Mouse (Mus musculus): Measurements from ENCODE around the gene Slc39a11.

The Slc39a11 gene

GRCm38 (mm10) chr11:113230410-113231132 is 419.3 kb downstream of the Slc39a11 start:
- DNase-seq (ENCODE audit: low spot score): no peak

DNA sequence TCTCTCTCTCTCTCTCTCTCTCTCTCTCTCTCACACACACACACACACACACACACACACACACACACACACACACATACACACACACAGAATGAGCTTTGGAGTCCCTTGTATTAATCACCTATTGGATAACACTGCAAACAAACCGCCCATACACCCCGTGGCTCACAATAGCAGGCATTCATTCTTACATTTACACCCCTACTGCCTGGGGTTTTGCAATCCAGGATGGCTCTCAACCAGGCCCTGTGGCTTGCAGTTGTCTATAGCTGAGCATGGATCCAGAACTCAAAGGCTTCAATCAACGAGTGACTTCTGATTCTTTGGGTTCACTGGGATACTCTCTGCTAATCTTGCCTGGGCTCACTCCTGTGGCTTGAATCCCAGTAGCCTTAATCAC is 424.1 kb downstream of the Slc39a11 start:
- DNase-seq (ENCODE audit: low spot score): no peak

DNA sequence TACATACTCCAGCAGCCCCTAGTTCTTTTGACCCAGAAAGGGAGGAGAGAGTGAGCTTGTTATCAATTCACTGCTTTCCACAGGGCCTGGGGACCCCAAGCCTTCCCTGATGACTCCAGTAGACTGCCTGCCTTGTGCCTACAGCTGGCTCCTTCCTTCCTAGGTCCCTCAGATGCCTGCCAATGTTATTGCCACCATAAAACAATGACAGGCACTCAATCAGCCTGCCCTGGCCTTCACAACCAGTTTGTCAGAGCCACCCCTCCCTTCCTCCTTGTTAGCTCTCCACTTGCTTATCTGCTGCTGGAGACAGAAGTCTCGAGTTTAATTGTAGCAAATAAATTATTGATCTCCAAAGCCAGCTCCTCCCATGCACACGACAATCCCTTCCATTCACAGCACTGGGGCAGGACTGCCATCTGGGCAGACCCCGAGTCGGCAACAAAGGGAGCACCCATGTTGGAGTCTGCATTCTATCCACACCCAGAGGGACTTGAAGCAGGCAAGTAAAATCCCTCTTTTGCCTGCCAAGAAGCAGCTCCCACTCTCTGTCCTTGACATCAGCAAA is 426.0 kb downstream of the Slc39a11 start:
- no peak for DNase-seq (ENCODE audit: low spot score)

DNA sequence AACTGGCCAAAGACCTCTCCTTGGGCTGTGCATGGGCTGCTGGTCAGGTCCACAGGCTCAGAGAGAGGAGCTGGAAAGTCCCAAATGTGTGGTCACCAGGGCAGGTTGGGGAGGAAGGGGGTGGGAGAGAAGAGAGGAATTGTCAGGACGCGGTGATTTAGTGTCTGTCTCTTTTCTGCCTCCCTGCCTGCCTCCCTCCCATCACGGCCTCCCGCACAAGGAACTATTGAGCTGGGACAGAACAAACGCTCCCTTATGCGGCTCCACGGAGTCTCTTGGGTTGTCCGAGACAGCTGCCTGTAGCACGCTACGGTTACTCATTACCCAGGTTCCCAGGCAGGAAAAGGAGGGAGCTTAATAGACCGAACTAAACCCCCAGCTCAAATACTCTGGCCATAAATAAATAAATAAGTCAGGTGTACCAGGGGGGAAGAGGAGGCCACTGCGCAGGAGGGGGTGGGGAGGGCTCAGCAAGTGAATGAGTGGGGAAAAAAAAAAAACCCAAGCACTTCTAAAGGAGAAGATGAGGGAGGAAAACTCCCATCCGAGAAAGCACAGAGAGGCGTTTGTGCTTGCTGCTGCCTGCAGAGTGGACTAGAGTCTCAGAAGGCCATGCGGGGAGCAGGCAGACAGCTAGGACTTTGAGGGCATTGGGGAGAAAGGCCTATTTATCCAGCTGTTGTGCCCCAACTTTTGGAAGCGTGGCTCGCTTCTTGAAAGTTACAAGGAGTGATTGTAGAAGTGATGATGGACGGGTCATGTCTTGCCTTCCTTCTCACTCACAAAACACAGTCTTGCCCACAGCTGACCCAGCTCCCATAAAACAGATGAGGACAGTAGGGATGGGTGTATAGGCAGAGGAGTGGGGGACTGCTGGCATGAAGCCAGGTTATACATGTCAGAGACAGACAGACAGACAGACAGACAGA is 428.3 kb downstream of the Slc39a11 start:
- no peak for DNase-seq (ENCODE audit: low spot score)

DNA sequence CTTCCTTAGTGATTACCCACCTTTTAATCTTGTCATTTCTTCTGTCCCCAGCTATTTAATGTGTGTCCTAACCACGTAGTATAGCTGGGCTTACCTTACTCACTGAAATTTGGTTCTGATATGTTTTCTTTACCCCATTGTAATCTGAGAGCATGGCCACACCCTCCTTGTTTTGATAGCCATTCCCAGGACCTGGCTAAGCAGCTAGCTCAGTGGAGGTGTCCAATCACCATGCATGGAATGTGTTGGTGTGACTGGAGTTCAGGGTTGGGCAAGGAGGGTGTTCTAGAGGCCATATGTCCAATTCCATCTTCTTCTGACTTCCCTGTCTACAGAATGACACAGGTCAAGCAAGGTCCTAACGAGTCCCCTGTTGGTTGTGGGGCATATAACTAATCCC is 429.2 kb downstream of the Slc39a11 start:
- no peak for DNase-seq (ENCODE audit: low spot score)

- DNase-seq (ENCODE audit: low spot score): no peak
Observed at GRCm38 (mm10) chr11:113214741-113215140, 435.1 kb downstream of the Slc39a11 start.

DNA sequence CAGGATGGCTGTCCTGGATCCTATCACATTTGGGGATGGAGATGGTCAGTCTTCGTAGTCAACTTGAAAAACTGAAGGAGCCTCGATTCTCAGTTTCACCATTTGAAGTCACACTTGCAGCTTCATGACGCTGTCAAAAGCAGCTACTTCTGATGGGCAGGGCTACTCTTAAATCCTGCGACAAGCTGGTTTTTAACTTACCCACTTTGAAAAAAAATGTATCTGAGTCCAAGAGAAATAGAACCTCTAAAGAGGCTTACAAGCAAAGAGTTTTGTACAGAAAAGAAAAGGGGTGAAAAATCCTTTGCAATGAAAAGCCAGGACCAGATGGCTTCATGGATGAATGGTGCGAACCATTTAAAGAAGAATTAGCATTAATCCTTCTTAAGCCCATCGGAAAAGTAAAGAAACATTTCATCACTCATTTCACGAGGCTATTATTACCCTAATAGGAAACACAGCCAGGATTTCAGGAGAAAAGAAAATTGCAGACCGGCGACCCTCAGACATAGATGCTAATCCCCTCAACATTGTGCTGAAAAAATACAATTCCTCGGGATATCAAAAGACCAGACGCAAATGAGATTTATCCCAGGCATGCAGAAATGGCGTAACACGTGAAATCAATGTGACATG is 437.4 kb downstream of the Slc39a11 start:
- no peak for DNase-seq (ENCODE audit: low spot score)

DNA sequence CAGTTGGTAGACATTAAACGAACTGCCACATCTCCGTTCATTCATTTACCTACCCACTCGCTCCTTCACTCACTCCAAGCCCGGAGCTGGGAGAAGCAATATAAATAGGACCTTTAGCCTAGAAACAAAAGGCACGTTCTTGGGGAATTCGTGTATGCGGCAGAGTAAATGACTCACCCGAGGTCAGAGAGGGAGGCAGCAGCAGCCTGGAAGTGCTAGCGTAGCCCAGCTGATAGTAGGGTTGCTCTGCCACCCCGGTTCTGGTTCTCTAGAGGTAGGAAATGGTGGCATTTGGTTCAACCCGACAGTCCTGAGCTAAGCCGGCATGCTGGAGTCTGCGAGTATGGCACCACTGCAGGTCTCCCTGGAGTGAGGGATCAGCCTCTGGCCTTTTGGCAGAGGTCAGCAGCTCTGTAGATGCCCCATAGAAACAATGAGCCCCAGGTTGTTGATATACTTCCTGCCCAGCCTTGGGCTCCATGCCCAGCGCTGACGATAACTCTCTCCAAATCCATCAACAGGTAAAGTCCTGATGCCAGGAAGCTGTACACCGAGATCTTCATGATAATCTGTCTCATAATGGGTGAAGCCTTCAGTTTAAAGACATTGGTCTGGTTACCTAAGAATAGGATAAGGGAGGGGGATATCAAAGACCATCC is 440.5 kb downstream of the Slc39a11 start:
- DNase-seq (ENCODE audit: low spot score): peak; percentile 25

DNA sequence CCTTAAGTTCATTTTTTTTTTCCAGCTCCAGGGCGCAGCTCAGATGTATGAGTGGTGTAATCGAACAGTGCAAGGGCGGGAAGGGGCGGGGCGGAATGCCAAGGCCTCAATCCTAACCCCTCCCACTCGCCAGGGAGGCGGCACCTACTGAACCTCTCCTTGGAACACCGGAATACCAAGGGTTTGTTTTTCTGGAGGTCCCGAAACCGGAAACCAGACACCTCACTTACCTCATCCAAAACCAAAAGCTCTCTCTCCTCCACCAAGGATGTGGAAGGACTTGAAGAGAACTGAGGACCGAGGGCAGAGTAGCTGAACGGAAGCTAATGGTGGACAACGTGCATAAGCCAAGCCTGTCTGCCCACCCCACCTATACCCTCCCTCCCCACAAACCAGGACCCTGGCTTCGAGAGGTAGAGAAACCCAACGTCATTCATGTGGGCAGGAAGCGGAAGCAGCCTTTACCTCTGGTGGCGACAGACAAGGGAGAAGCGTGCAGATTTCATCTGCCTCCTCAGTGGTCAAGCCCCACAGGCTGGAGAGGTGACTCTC is 441.3 kb downstream of the Slc39a11 start:
- DNase-seq (ENCODE audit: low spot score): no peak

- no peak for DNase-seq (ENCODE audit: low spot score)
Observed at GRCm38 (mm10) chr11:113207966-113208365, 441.9 kb downstream of the Slc39a11 start.

- no peak for DNase-seq (ENCODE audit: low spot score)
Observed at GRCm38 (mm10) chr11:113206099-113206498, 443.8 kb downstream of the Slc39a11 start.

DNA sequence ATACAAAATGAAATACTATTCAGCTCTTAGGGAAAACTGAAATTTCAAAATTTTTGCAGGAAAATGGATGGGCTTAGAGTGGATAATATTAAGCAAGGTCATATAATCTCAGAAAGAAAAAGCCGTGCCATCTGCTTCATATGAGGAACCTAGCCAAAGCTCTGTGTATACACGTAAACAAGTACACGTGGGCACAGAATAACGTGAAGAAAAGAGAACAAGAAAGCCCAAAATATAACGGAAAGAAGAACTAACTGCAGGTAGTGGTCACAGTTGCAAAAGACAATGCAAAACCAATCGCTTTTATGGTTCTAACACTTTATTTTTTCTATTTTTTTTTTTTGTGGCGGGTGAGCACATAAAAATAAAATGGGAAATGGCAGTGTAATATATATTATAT is 446.9 kb downstream of the Slc39a11 start:
- DNase-seq (ENCODE audit: low spot score): no peak

GRCm38 (mm10) chr11:113201470-113201997 is 448.3 kb downstream of the Slc39a11 start:
- peak; percentile 74 for DNase-seq (ENCODE audit: low spot score)

DNA sequence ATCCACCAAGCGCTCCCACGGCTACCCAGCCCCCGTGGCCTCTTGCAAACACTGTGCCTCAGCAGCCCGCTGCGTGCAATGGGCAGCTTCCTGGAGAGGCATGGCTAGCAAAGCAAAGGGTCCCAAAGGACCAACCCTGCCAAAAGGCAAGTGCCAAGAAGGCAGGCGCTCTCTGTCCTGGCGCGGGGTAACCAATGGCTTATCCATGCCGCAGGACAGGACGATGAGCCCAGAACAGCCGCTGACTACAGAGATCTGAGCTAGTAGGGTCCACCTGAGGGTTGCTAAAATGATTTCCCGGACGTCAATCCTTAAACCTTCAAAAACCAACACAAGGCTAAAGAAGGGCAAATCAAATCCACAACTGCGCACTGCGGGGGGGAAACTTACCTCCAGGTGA is 449.0 kb downstream of the Slc39a11 start:
- no peak for DNase-seq (ENCODE audit: low spot score)

DNA sequence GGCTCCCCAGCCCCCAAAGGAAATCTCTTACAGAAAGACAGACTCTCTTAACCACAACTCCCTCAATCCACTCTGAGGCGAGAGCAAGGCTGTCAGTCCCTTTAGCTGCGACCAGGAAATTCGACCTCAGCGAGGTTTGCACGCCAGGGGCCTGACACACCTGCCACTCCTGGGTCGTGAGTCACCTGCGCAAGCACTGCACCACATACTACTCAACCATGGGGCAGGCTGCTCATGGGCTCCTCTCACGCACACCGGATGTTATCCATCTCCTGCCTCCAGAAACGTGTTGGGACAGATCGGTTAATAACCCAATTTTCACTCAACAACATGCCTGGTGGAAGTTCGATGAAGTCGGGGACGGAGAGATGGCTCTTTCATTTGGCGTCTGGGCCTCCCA is 451.3 kb downstream of the Slc39a11 start:
- DNase-seq (ENCODE audit: low spot score): no peak

DNA sequence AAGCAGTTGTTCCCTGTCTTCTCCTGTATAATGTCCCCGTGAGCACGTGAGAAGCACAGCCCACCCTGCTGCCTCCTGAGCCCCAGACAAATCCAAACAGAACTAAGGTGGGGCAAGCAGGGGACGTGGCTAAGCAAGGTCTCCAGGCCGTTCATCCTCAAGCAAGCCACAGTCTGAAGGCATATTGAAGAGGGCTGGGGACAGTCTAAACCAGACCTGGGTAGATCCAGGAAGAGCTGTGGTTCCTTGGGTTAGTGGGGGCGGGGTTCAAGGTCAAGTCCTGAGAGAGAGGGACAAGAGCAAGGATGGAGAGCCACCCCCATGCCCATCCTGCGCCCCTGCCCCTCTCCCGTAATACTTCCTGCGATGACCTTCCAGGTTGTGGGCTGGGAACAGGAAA is 452.3 kb downstream of the Slc39a11 start:
- no peak for DNase-seq (ENCODE audit: low spot score)

- no peak for DNase-seq (ENCODE audit: low spot score)
Observed at GRCm38 (mm10) chr11:113196234-113197007, 453.5 kb downstream of the Slc39a11 start.
